Mouse (Mus musculus): ENCODE measurements at regions not wholly inside any gene's neighbourhood (a gene's known extent, or its start where the extent isn't known, plus 50 kb on each side); places are given as distances from the start of the nearest gene placed in this dataset.

GRCm38 (mm10) chr1:38739018-38739417 is 74.3 kb upstream of the Aff3 start:
- DNase-seq = no peak

- peak; percentile 14 to 30 for DNase-seq
Measured at GRCm38 (mm10) chr1:38735768-38736167, 71.0 kb upstream of the Aff3 start.

GRCm38 (mm10) chr1:38733201-38733600 is 68.4 kb upstream of the Aff3 start:
- DNase-seq = no peak

- no peak for DNase-seq
Measured at GRCm38 (mm10) chr1:38729977-38730782, 65.4 kb upstream of the Aff3 start.

- DNase-seq = no peak
Measured at GRCm38 (mm10) chr1:38725805-38726204, 61.0 kb upstream of the Aff3 start.

- DNase-seq = no peak
Measured at GRCm38 (mm10) chr1:38724631-38725030, 59.9 kb upstream of the Aff3 start.

GRCm38 (mm10) chr1:38722155-38722554 is 57.4 kb upstream of the Aff3 start:
- no peak for DNase-seq

GRCm38 (mm10) chr1:38720287-38720686 is 55.5 kb upstream of the Aff3 start:
- DNase-seq = no peak

GRCm38 (mm10) chr1:38715621-38716020 is 50.9 kb upstream of the Aff3 start:
- DNase-seq = no peak
